Mouse (Mus musculus): ENCODE results near the gene Gcnt1.

DNA sequence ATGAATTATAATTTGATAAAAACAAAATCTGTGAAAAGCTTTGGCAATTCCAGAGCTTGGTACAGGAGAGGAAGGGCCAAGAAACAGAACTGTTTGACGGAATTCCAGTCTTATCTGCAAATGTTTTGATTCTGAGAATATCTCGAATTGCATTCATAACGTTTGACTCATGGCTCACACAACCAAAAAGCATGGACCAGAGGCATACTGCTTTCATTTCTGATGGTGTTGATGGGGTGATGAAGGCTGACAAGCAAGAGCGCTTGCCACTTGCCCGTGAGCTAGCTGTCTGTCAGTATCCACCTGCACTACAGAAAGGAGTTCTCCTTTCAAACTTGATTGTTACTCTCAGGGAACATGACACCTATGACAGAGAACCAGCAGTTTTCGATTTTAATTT lies 83.1 kb downstream of the Gcnt1 start:
- no peak for TF ChIP-seq POLR2A (IDR thresholded peaks at IDR 0.05; ENCODE audit: low read depth, low read length)
- no peak for TF ChIP-seq CTCF (conservative IDR thresholded peaks at IDR 0.05; ENCODE audit: insufficient read depth, insufficient read length, low read depth, low read length)

All from kidney, adult 2 months (tissue).